Comparison of ENCODE assay signal across 8 mouse cellular contexts in genomic region chr11:50230481-50231304, GRCm38 (mm10). TPM values are rescaled to one million over a fixed set of nuclear protein-coding genes. Genes with fewer than 3 reads are reported as not detected.
DNase-seq lines count a peak whose midpoint lies in the region; ATAC-seq lines count a peak whose summit lies in the region.

No protein-coding gene starts in this region.

- peak; percentile 11 for DNase-seq in adrenal gland, postnatal 10 days
- DNase-seq in adrenal gland, postnatal 36 days, result no peak
- no peak for DNase-seq in right cerebral cortex, postnatal 14 days
- no peak for DNase-seq in right cerebral cortex, postnatal 36 days (ENCODE audit: low spot score in 2 of 2)

- peak overlapping the region; percentile 38 for H3K4me3 ChIP-seq in megakaryocyte, embryonic 14.5 days (replicated peaks)
- H3K4me3 ChIP-seq in limb, embryonic 12.5 days (replicated peaks), result peak overlapping the region; percentile 28
- peak overlapping the region; percentile 23 for H3K4me3 ChIP-seq in stomach, embryonic 15.5 days (replicated peaks)

- peaks cover 70% of the 10 kb centered on the region for H3K4me1 ChIP-seq in megakaryocyte, embryonic 14.5 days
- H3K4me1 ChIP-seq in limb, embryonic 12.5 days (replicated peaks), result peaks cover 51% of the 10 kb centered on the region
- H3K4me1 ChIP-seq in stomach, embryonic 15.5 days, result peaks cover 40% of the 10 kb centered on the region

- H3K36me3 ChIP-seq in megakaryocyte, embryonic 14.5 days (replicated peaks; ENCODE audit: low read length), result peaks cover 81% of the 10 kb centered on the region
- peaks cover 49% of the 10 kb centered on the region for H3K36me3 ChIP-seq in limb, embryonic 12.5 days
- H3K36me3 ChIP-seq in stomach, embryonic 15.5 days, result peaks cover 25% of the 10 kb centered on the region

- 0 out of 2 replicates have a peak overlapping the region, but pooled peaks have one; percentile 27 for H3K9ac ChIP-seq in limb, embryonic 12.5 days (replicated peaks)
- no peak overlapping the region for H3K9ac ChIP-seq in stomach, embryonic 15.5 days

- H3K4me2 ChIP-seq in limb, embryonic 12.5 days, result peak overlapping the region; percentile 56
- H3K4me2 ChIP-seq in stomach, embryonic 15.5 days, result peak overlapping the region; percentile 49

- 26% methylated on average over 45 of the region's 45 CpGs for WGBS in limb, embryonic 12.5 days
- WGBS in stomach, embryonic 15.5 days, result 40% methylated on average over 45 of the region's 45 CpGs

- H3K27me3 ChIP-seq in megakaryocyte, embryonic 14.5 days (replicated peaks), result no peaks in the 10 kb centered on the region
- H3K27me3 ChIP-seq in limb, embryonic 12.5 days, result peaks cover 7% of the 10 kb centered on the region; the same call in 1 of the 2 replicates
- no peaks in the 10 kb centered on the region for H3K27me3 ChIP-seq in stomach, embryonic 15.5 days (replicated peaks)

- no peaks in the 10 kb centered on the region for H3K9me3 ChIP-seq in megakaryocyte, embryonic 14.5 days
- H3K9me3 ChIP-seq in limb, embryonic 12.5 days, result no peaks in the 10 kb centered on the region
- no peaks in the 10 kb centered on the region for H3K9me3 ChIP-seq in stomach, embryonic 15.5 days

- H3K27ac ChIP-seq in limb, embryonic 12.5 days, result no peak overlapping the region
- no peak overlapping the region for H3K27ac ChIP-seq in stomach, embryonic 15.5 days

- ATAC-seq in megakaryocyte, adult 5-6 weeks (ENCODE audit: poor library complexity, severe bottlenecking), result no peak
- ATAC-seq in limb, embryonic 12.5 days (ENCODE audit: insufficient number of reproducible peaks, insufficient read depth, low FRiP score, low TSS enrichment, low read depth), result no peak
- no peak for ATAC-seq in stomach, embryonic 15.5 days (ENCODE audit: insufficient read depth, low FRiP score, low read depth)

RNA-seq across cellular contexts. Expression of gene Ltc4s, which starts 7.7 kb away (rescaled TPM):
- total RNA-seq in adrenal gland, postnatal 10 days (2021), result 10 to 100 TPM; 10.1 to 12.6 TPM
- total RNA-seq in adrenal gland, postnatal 36 days (2021), result 10 to 100 TPM; 10.5 to 23.5 TPM
- 10.5 and 22.9 TPM in 2 replicates for polyA plus RNA-seq in megakaryocyte, embryonic 14.5 days (2012; ENCODE audit: insufficient read depth, low replicate concordance)
- total RNA-seq in megakaryocyte, adult 5-6 weeks (2015), result not detected in 2 replicates
- 0.66 TPM in 1 of 2 replicates, not detected in the other for total RNA-seq in megakaryocyte, adult 5-6 weeks (2017)
- 0.47 and 1.0 TPM in 2 replicates for polyA plus RNA-seq in limb, embryonic 12.5 days (2016; fragmentation: Nextera tagmentation; extraction: Ambion mirVana)
- polyA plus RNA-seq in stomach, embryonic 15.5 days (2015; fragmentation: Nextera tagmentation; extraction: Ambion mirVana), result 3.7 and 4.5 TPM in 2 replicates

RNA-seq across cellular contexts. Expression of gene Mgat4b, which starts 20.0 kb away (rescaled TPM):
- 100 to 1,000 TPM; 118 to 141 TPM for total RNA-seq in adrenal gland, postnatal 10 days (2021)
- 100 to 1,000 TPM; 116 to 149 TPM for total RNA-seq in adrenal gland, postnatal 36 days (2021)
- 119 and 130 TPM in 2 replicates for polyA plus RNA-seq in megakaryocyte, embryonic 14.5 days (2012; ENCODE audit: insufficient read depth, low replicate concordance)
- total RNA-seq in megakaryocyte, adult 5-6 weeks (2015), result 17.1 and 22.2 TPM in 2 replicates
- 9.1 and 12.1 TPM in 2 replicates for total RNA-seq in megakaryocyte, adult 5-6 weeks (2017)
- polyA plus RNA-seq in limb, embryonic 12.5 days (2016; fragmentation: Nextera tagmentation; extraction: Ambion mirVana), result 31.2 and 35.2 TPM in 2 replicates
- polyA plus RNA-seq in stomach, embryonic 15.5 days (2015; fragmentation: Nextera tagmentation; extraction: Ambion mirVana), result 29.1 and 29.7 TPM in 2 replicates

RNA-seq across cellular contexts. Expression of gene Sqstm1, which starts 20.1 kb away (rescaled TPM):
- total RNA-seq in adrenal gland, postnatal 10 days (2021), result 100 to 1,000 TPM; 321 to 332 TPM
- total RNA-seq in adrenal gland, postnatal 36 days (2021), result 100 to 1,000 TPM; 862 to 881 TPM
- polyA plus RNA-seq in megakaryocyte, embryonic 14.5 days (2012; ENCODE audit: insufficient read depth, low replicate concordance), result 154 and 155 TPM in 2 replicates
- total RNA-seq in megakaryocyte, adult 5-6 weeks (2015), result 51.8 and 56.7 TPM in 2 replicates
- 298 and 386 TPM in 2 replicates for total RNA-seq in megakaryocyte, adult 5-6 weeks (2017)
- polyA plus RNA-seq in limb, embryonic 12.5 days (2016; fragmentation: Nextera tagmentation; extraction: Ambion mirVana), result 165 and 167 TPM in 2 replicates
- 224 and 229 TPM in 2 replicates for polyA plus RNA-seq in stomach, embryonic 15.5 days (2015; fragmentation: Nextera tagmentation; extraction: Ambion mirVana)

RNA-seq across cellular contexts. Expression of gene Mrnip, which starts 56.4 kb away (rescaled TPM):
- total RNA-seq in adrenal gland, postnatal 10 days (2021), result 10 to 100 TPM; 12.1 to 17.9 TPM
- total RNA-seq in adrenal gland, postnatal 36 days (2021), result 10 to 100 TPM in 1 of 2 experiments, 1 to 10 TPM in 1; 7.4 to 10.9 TPM
- polyA plus RNA-seq in megakaryocyte, embryonic 14.5 days (2012; ENCODE audit: insufficient read depth, low replicate concordance), result 3.7 TPM in 1 of 2 replicates, not detected in the other
- total RNA-seq in megakaryocyte, adult 5-6 weeks (2015), result 7.6 and 9.2 TPM in 2 replicates
- 7.5 and 11.6 TPM in 2 replicates for total RNA-seq in megakaryocyte, adult 5-6 weeks (2017)
- polyA plus RNA-seq in limb, embryonic 12.5 days (2016; fragmentation: Nextera tagmentation; extraction: Ambion mirVana), result 22.8 and 23.8 TPM in 2 replicates
- polyA plus RNA-seq in stomach, embryonic 15.5 days (2015; fragmentation: Nextera tagmentation; extraction: Ambion mirVana), result 10.5 and 13.0 TPM in 2 replicates

Comparison
In these comparisons a context has a peak if more than half of its experiments do, and no peak if none do; other contexts are left out.
1. RNA of gene Ltc4s, which starts 7.7 kb away (total RNA-seq): 10.5 to 23.5 TPM in adrenal gland, postnatal 36 days and 10.1 to 12.6 TPM in adrenal gland, postnatal 10 days; 0.66 TPM in megakaryocyte, adult 5-6 weeks; every median in the first group is over 4 times any median in the second.
2. RNA of gene Mgat4b, which starts 20.0 kb away (total RNA-seq): 116 to 149 TPM in adrenal gland, postnatal 36 days and 118 to 141 TPM in adrenal gland, postnatal 10 days; 9.1 to 22.2 TPM in megakaryocyte, adult 5-6 weeks; every median in the first group is over 4 times any median in the second.
3. Peak in every context shown above with its lines, with median percentiles within 50 percentile points of each other: H3K4me3 ChIP-seq.